Mouse (Mus musculus) thymus, postnatal 25 days (tissue): ENCODE results near the gene Cldn3.
A peak's percentile ranks its signal among the peaks of the same experiment; 100 is the strongest.

Source experiments
- DNase-seq: peaks from one replicate; pipeline ENCODE4 v3.0.0; 2022

Cldn3 gene

GRCm38 (mm10) chr5:134965852-134966821, 19.9 kb upstream of the Cldn3 start:
- DNase-seq: peak; percentile 71

GRCm38 (mm10) chr5:134967164-134967944, 18.7 kb upstream of the Cldn3 start:
- no peak for DNase-seq

GRCm38 (mm10) chr5:134970671-134971070, 15.3 kb upstream of the Cldn3 start:
- no peak for DNase-seq

GRCm38 (mm10) chr5:134973081-134973480, 12.9 kb upstream of the Cldn3 start:
- no peak for DNase-seq

- DNase-seq: no peak
These were observed 12.5 kb upstream of the Cldn3 start for GRCm38 (mm10) chr5:134973526-134973925.

GRCm38 (mm10) chr5:134974294-134974693, 11.7 kb upstream of the Cldn3 start:
- no peak for DNase-seq

- no peak for DNase-seq
These were observed 11.1 kb upstream of the Cldn3 start for GRCm38 (mm10) chr5:134974921-134975320.

- no peak for DNase-seq
These were observed 9.8 kb upstream of the Cldn3 start for GRCm38 (mm10) chr5:134976164-134976563.

GRCm38 (mm10) chr5:134976577-134977250, 9.3 kb upstream of the Cldn3 start:
- no peak for DNase-seq

- DNase-seq: no peak
These were observed 8.2 kb upstream of the Cldn3 start for GRCm38 (mm10) chr5:134977837-134978236.

- no peak for DNase-seq
These were observed 4.9 kb upstream of the Cldn3 start for GRCm38 (mm10) chr5:134981149-134981548.

- no peak for DNase-seq
These were observed 2.9 kb upstream of the Cldn3 start for GRCm38 (mm10) chr5:134983111-134983510.

GRCm38 (mm10) chr5:134983771-134984170, 2.2 kb upstream of the Cldn3 start:
- DNase-seq: no peak

- DNase-seq: no peak
These were observed 569 bp downstream of the Cldn3 start for GRCm38 (mm10) chr5:134986298-134987268.

GRCm38 (mm10) chr5:134989166-134989565, 3.2 kb downstream of the Cldn3 start:
- DNase-seq: no peak

GRCm38 (mm10) chr5:134989741-134990140, 3.7 kb downstream of the Cldn3 start:
- DNase-seq: no peak

- DNase-seq: no peak
These were observed 6.6 kb downstream of the Cldn3 start for GRCm38 (mm10) chr5:134992566-134992965.

- DNase-seq: no peak
These were observed 12.3 kb downstream of the Cldn3 start for GRCm38 (mm10) chr5:134998359-134998758.

- DNase-seq: no peak
These were observed 13.8 kb downstream of the Cldn3 start for GRCm38 (mm10) chr5:134999797-135000196.

GRCm38 (mm10) chr5:135000751-135001150, 14.7 kb downstream of the Cldn3 start:
- no peak for DNase-seq

- DNase-seq: peak; percentile 63
These were observed 15.3 kb downstream of the Cldn3 start for GRCm38 (mm10) chr5:135001309-135001708.

GRCm38 (mm10) chr5:135002151-135002550, 16.1 kb downstream of the Cldn3 start:
- no peak for DNase-seq
